Mouse (Mus musculus) granulocyte monocyte progenitor cell, adult 5-6 weeks (primary cell): ENCODE results near the gene Chrnb1. TPM values are rescaled to one million over a fixed set of nuclear protein-coding genes. Genes with fewer than 3 reads are reported as not detected.

Experiments
- ATAC-seq: replicated peaks from 2 replicates; pipeline ENCODE4 v1.8.0; 2016; ENCODE audit warnings: mild to moderate bottlenecking, moderate TSS enrichment, inconsistent platforms; ENCODE audit not compliant: poor library complexity, severe bottlenecking
- total RNA-seq, 2 experiments: library from RNA; stranded (forward) in 1 of 2; stranded (reverse) in 1 of 2; fragments of 200-712, 200-1000 nt in 1 of 2; fragments of >200 nt in 1 of 2; fragmentation: Nextera tagmentation in 1 of 2; gene quantifications; 2 replicates each; pipeline ENCODE4 v1.2.3; 2014 to 2017

Chrnb1 gene
- total RNA-seq, 2 experiments from 2014 or later: not detected

- no peak for ATAC-seq
Observed at GRCm38 (mm10) chr11:69752686-69753085, 43.1 kb downstream of the Chrnb1 start.

GRCm38 (mm10) chr11:69751635-69752034, 44.1 kb downstream of the Chrnb1 start:
- no peak for ATAC-seq

Other genes starting within 250 kb of the Chrnb1 start
Only the 30 nearest of the 45 such genes appear.
- gene Fxr2, start 163.0 kb downstream of the Chrnb1 start, total RNA-seq (2014; fragmentation: Nextera tagmentation): 47.4 and 65.8 TPM in 2 replicates
- 34.1 and 37.1 TPM in 2 replicates for gene Fxr2, start 163.0 kb downstream of the Chrnb1 start, total RNA-seq (2017)
- not detected in 2 replicates for gene Sox15, start 140.6 kb downstream of the Chrnb1 start, total RNA-seq (2014; fragmentation: Nextera tagmentation)
- not detected in 2 replicates for gene Sox15, start 140.6 kb downstream of the Chrnb1 start, total RNA-seq (2017)
- gene Mpdu1, start 133.3 kb downstream of the Chrnb1 start, total RNA-seq (2014; fragmentation: Nextera tagmentation): 40.7 and 48.6 TPM in 2 replicates
- 58.5 and 67.9 TPM in 2 replicates for gene Mpdu1, start 133.3 kb downstream of the Chrnb1 start, total RNA-seq (2017)
- 29.7 and 52.0 TPM in 2 replicates for gene Cd68, start 129.8 kb downstream of the Chrnb1 start, total RNA-seq (2014; fragmentation: Nextera tagmentation)
- gene Cd68, start 129.8 kb downstream of the Chrnb1 start, total RNA-seq (2017): 27.0 and 47.7 TPM in 2 replicates
- 969 and 995 TPM in 2 replicates for gene Eif4a1, start 123.5 kb downstream of the Chrnb1 start, total RNA-seq (2014; fragmentation: Nextera tagmentation)
- gene Eif4a1, start 123.5 kb downstream of the Chrnb1 start, total RNA-seq (2017): 1,214 and 1,335 TPM in 2 replicates
- gene Senp3, start 113.9 kb downstream of the Chrnb1 start, total RNA-seq (2014; fragmentation: Nextera tagmentation): 99.4 and 106 TPM in 2 replicates
- gene Senp3, start 113.9 kb downstream of the Chrnb1 start, total RNA-seq (2017): 95.6 and 98.9 TPM in 2 replicates
- gene Tnfsf13, start 110.2 kb downstream of the Chrnb1 start, total RNA-seq (2014; fragmentation: Nextera tagmentation): 5.4 and 27.7 TPM in 2 replicates
- gene Tnfsf13, start 110.2 kb downstream of the Chrnb1 start, total RNA-seq (2017): 38.0 and 41.8 TPM in 2 replicates
- 2.1 and 6.1 TPM in 2 replicates for gene Tnfsf12, start 100.1 kb downstream of the Chrnb1 start, total RNA-seq (2014; fragmentation: Nextera tagmentation)
- gene Tnfsf12, start 100.1 kb downstream of the Chrnb1 start, total RNA-seq (2017): 0.46 and 1.6 TPM in 2 replicates
- gene Tnfsfm13, start 99.8 kb downstream of the Chrnb1 start, total RNA-seq (2014; fragmentation: Nextera tagmentation): 4.9 and 6.6 TPM in 2 replicates
- gene Tnfsfm13, start 99.8 kb downstream of the Chrnb1 start, total RNA-seq (2017): 3.6 and 6.1 TPM in 2 replicates
- gene Polr2a, start 37.3 kb downstream of the Chrnb1 start, total RNA-seq (2014; fragmentation: Nextera tagmentation): 153 and 165 TPM in 2 replicates
- 30.2 and 38.5 TPM in 2 replicates for gene Polr2a, start 37.3 kb downstream of the Chrnb1 start, total RNA-seq (2017)
- gene Slc35g3, start 34.0 kb downstream of the Chrnb1 start, total RNA-seq (2014; fragmentation: Nextera tagmentation): not detected in 2 replicates
- gene Slc35g3, start 34.0 kb downstream of the Chrnb1 start, total RNA-seq (2017): not detected in 2 replicates
- 1.8 and 2.1 TPM in 2 replicates for gene Zbtb4, start 30.0 kb downstream of the Chrnb1 start, total RNA-seq (2014; fragmentation: Nextera tagmentation)
- gene Zbtb4, start 30.0 kb downstream of the Chrnb1 start, total RNA-seq (2017): 0.26 and 0.43 TPM in 2 replicates
- 1.6 and 2.9 TPM in 2 replicates for gene Fgf11, start 5.9 kb upstream of the Chrnb1 start, total RNA-seq (2014; fragmentation: Nextera tagmentation)
- gene Fgf11, start 5.9 kb upstream of the Chrnb1 start, total RNA-seq (2017): not detected in 2 replicates
- not detected in 2 replicates for gene Tmem102, start 9.7 kb upstream of the Chrnb1 start, total RNA-seq (2014; fragmentation: Nextera tagmentation)
- not detected in 2 replicates for gene Tmem102, start 9.7 kb upstream of the Chrnb1 start, total RNA-seq (2017)
- not detected in 2 replicates for gene Gm39566, start 19.4 kb upstream of the Chrnb1 start, total RNA-seq (2014; fragmentation: Nextera tagmentation)
- gene Gm39566, start 19.4 kb upstream of the Chrnb1 start, total RNA-seq (2017): not detected in 2 replicates
- not detected in 2 replicates for gene Spem2, start 22.5 kb upstream of the Chrnb1 start, total RNA-seq (2014; fragmentation: Nextera tagmentation)
- not detected in 2 replicates for gene Spem2, start 22.5 kb upstream of the Chrnb1 start, total RNA-seq (2017)
- gene Spem1, start 26.2 kb upstream of the Chrnb1 start, total RNA-seq (2014; fragmentation: Nextera tagmentation): not detected in 2 replicates
- not detected in 2 replicates for gene Spem1, start 26.2 kb upstream of the Chrnb1 start, total RNA-seq (2017)
- 13.5 and 33.1 TPM in 2 replicates for gene Nlgn2, start 41.8 kb upstream of the Chrnb1 start, total RNA-seq (2014; fragmentation: Nextera tagmentation)
- 4.0 and 7.4 TPM in 2 replicates for gene Nlgn2, start 41.8 kb upstream of the Chrnb1 start, total RNA-seq (2017)
- gene Tmem256, start 42.6 kb upstream of the Chrnb1 start, total RNA-seq (2014; fragmentation: Nextera tagmentation): 294 and 359 TPM in 2 replicates
- gene Tmem256, start 42.6 kb upstream of the Chrnb1 start, total RNA-seq (2017): 118 and 164 TPM in 2 replicates
- 108 and 109 TPM in 2 replicates for gene Plscr3, start 50.4 kb upstream of the Chrnb1 start, total RNA-seq (2014; fragmentation: Nextera tagmentation)
- gene Plscr3, start 50.4 kb upstream of the Chrnb1 start, total RNA-seq (2017): 24.9 and 25.2 TPM in 2 replicates
- 0.60 TPM in 1 of 2 replicates, not detected in the other for gene Tnk1, start 62.8 kb upstream of the Chrnb1 start, total RNA-seq (2014; fragmentation: Nextera tagmentation)
- gene Tnk1, start 62.8 kb upstream of the Chrnb1 start, total RNA-seq (2017): not detected in 2 replicates
- gene Tmem95, start 82.1 kb upstream of the Chrnb1 start, total RNA-seq (2014; fragmentation: Nextera tagmentation): not detected in 2 replicates
- gene Tmem95, start 82.1 kb upstream of the Chrnb1 start, total RNA-seq (2017): not detected in 2 replicates
- gene Kctd11, start 85.5 kb upstream of the Chrnb1 start, total RNA-seq (2014; fragmentation: Nextera tagmentation): 0.41 and 4.2 TPM in 2 replicates
- gene Kctd11, start 85.5 kb upstream of the Chrnb1 start, total RNA-seq (2017): 1.1 and 2.6 TPM in 2 replicates
- gene Acap1, start 99.6 kb upstream of the Chrnb1 start, total RNA-seq (2014; fragmentation: Nextera tagmentation): 52.4 and 65.1 TPM in 2 replicates
- 47.0 and 50.7 TPM in 2 replicates for gene Acap1, start 99.6 kb upstream of the Chrnb1 start, total RNA-seq (2017)
- 1.3 and 3.5 TPM in 2 replicates for gene 2810408A11Rik, start 105.0 kb upstream of the Chrnb1 start, total RNA-seq (2014; fragmentation: Nextera tagmentation)
- 3.6 and 6.4 TPM in 2 replicates for gene 2810408A11Rik, start 105.0 kb upstream of the Chrnb1 start, total RNA-seq (2017)
- gene Neurl4, start 105.1 kb upstream of the Chrnb1 start, total RNA-seq (2014; fragmentation: Nextera tagmentation): 32.0 and 38.9 TPM in 2 replicates
- gene Neurl4, start 105.1 kb upstream of the Chrnb1 start, total RNA-seq (2017): 20.7 and 27.5 TPM in 2 replicates
- 71.5 and 99.8 TPM in 2 replicates for gene Gps2, start 117.9 kb upstream of the Chrnb1 start, total RNA-seq (2014; fragmentation: Nextera tagmentation)
- gene Gps2, start 117.9 kb upstream of the Chrnb1 start, total RNA-seq (2017): 47.1 and 58.2 TPM in 2 replicates
- gene Eif5a, start 126.0 kb upstream of the Chrnb1 start, total RNA-seq (2014; fragmentation: Nextera tagmentation): 1,453 and 1,476 TPM in 2 replicates
- 890 and 976 TPM in 2 replicates for gene Eif5a, start 126.0 kb upstream of the Chrnb1 start, total RNA-seq (2017)
- gene Ybx2, start 139.9 kb upstream of the Chrnb1 start, total RNA-seq (2014; fragmentation: Nextera tagmentation): not detected in 2 replicates
- 2.1 TPM in 1 of 2 replicates, not detected in the other for gene Ybx2, start 139.9 kb upstream of the Chrnb1 start, total RNA-seq (2017)
- gene Slc2a4, start 152.2 kb upstream of the Chrnb1 start, total RNA-seq (2014; fragmentation: Nextera tagmentation): not detected in 2 replicates
- not detected in 2 replicates for gene Slc2a4, start 152.2 kb upstream of the Chrnb1 start, total RNA-seq (2017)